Mouse (Mus musculus): Measurements from ENCODE around the gene Macrod1. TPM values are rescaled to one million over a fixed set of nuclear protein-coding genes. Genes with fewer than 3 reads are reported as not detected.

The Macrod1 gene
- polyA plus RNA-seq, 1 experiment = 44.3 TPM

DNA sequence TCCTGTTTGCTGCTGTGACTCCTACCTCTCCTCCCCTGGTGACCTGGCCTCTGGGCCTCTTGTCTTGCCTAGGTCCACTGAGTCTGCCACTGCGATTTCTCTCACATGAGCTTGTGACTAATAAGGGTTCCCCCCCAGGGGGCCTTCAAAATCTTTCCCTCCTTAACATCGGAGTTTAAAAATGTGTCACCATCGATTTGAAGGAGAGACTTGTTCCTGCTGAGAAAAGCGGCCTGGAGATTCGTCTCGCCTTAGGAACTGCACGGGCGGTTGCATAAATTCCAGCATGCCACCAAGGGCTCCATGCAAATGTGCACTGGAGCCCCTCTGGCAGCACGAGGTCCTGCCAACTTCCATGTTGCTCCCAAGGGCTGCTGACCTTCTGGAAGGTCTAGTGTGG is 21.1 kb downstream of the Macrod1 start:
- Histone ChIP-seq H3K4me1 (ENCODE audit: control insufficient read depth, insufficient read depth, low read length) (no peaks in the 10 kb centered on the region), H3K4me3 (replicated peaks; ENCODE audit: extremely low read depth, low read depth, low read length) (no peak overlapping the region)
- DNase-seq = no peak
- TF ChIP-seq CTCF (IDR thresholded peaks at IDR 0.05; ENCODE audit: insufficient read depth, low read length) (no peak), POLR2A (IDR thresholded peaks at IDR 0.05; ENCODE audit: borderline replicate concordance, extremely low read depth, low read depth, low read length) (no peak)
- 70% methylated on average over 9 of the region's 9 CpGs for WGBS

- WGBS = 89% methylated on average over 7 of the region's 7 CpGs
- TF ChIP-seq CTCF (IDR thresholded peaks at IDR 0.05; ENCODE audit: insufficient read depth, low read length) = no peak
- TF ChIP-seq POLR2A (IDR thresholded peaks at IDR 0.05; ENCODE audit: borderline replicate concordance, extremely low read depth, low read depth, low read length) = no peak
- DNase-seq = no peak
- no peaks in the 10 kb centered on the region for H3K4me1 ChIP-seq (ENCODE audit: control insufficient read depth, insufficient read depth, low read length)
- H3K4me3 ChIP-seq (replicated peaks; ENCODE audit: extremely low read depth, low read depth, low read length) = no peak overlapping the region
These were observed 21.7 kb downstream of the Macrod1 start for GRCm38 (mm10) chr19:7078271-7078670.

DNA sequence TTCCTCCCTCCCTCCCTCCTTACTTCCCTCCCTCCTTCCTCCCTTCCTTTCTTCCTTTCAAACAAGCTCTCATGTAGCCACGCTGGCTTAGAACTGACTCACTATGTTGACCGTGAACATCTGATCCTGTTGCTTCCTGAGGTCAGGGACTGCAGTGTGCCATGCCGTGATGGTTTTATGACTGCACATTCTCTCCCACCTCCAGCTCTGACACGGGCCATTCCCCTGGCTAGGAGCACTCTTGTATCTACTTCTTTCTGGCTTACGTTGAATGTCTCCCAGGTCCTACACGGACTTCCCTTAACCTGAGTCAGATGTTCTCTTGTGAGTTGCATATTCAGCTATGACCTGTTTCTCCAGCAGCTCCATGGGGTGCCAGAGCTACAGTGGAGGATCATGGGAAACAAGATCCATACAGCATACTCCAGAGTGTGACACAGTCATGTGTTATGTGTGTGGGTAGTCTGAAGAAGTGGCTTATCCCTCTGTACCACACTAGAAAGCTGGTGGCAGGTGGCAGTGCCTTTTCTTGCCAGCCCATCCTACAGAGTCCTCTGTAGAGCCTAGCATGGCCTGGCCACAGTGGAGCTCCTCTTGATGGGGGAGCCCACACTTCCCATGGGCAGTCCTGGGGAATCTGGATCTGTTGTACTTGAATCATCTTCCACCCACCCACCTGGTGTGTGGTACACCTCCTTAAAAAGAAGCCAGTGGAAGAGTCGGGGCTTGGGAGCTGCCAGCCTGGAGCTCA is 25.1 kb downstream of the Macrod1 start:
- H3K4me1 ChIP-seq (ENCODE audit: control insufficient read depth, insufficient read depth, low read length) = no peaks in the 10 kb centered on the region
- 67% methylated on average over 7 of the region's 7 CpGs for WGBS
- TF ChIP-seq CTCF (IDR thresholded peaks at IDR 0.05; ENCODE audit: insufficient read depth, low read length) = no peak
- no peak for TF ChIP-seq POLR2A (IDR thresholded peaks at IDR 0.05; ENCODE audit: borderline replicate concordance, extremely low read depth, low read depth, low read length)
- no peak overlapping the region for H3K4me3 ChIP-seq (replicated peaks; ENCODE audit: extremely low read depth, low read depth, low read length)
- DNase-seq = no peak

- TF ChIP-seq POLR2A (IDR thresholded peaks at IDR 0.05; ENCODE audit: borderline replicate concordance, extremely low read depth, low read depth, low read length) = no peak
- TF ChIP-seq CTCF (IDR thresholded peaks at IDR 0.05; ENCODE audit: insufficient read depth, low read length) = no peak
- no peak for DNase-seq
- Histone ChIP-seq H3K4me1 (ENCODE audit: control insufficient read depth, insufficient read depth, low read length) (no peaks in the 10 kb centered on the region), H3K4me3 (replicated peaks; ENCODE audit: extremely low read depth, low read depth, low read length) (no peak overlapping the region)
- 68% methylated on average over 14 of the region's 14 CpGs for whole genome bisulfite sequencing
These were observed 26.6 kb downstream of the Macrod1 start for GRCm38 (mm10) chr19:7083035-7083794.

DNA sequence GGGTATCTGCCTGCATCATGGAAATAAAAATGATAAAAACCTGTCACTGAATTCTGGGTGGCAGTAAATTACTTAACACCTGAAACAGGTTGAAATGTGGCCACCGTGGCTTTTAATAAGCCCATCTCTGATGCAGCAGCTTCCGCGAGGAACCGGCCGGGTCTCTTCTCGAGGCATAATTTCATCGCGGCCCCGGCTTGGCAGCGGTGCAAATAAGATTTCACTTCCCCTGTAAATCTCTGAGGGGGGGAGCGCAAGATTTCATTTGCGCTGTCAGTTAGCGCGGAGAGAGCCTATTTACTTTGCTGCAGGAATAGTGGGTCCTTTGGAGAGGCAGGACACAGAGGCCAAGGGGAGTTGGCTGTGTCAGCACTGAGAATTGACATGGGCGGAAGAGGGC is 28.1 kb downstream of the Macrod1 start:
- 61% methylated on average over 15 of the region's 15 CpGs for WGBS
- TF ChIP-seq POLR2A (IDR thresholded peaks at IDR 0.05; ENCODE audit: borderline replicate concordance, extremely low read depth, low read depth, low read length) (no peak), CTCF (IDR thresholded peaks at IDR 0.05; ENCODE audit: insufficient read depth, low read length) (no peak)
- Histone ChIP-seq H3K4me1 (ENCODE audit: control insufficient read depth, insufficient read depth, low read length) (no peaks in the 10 kb centered on the region), H3K4me3 (replicated peaks; ENCODE audit: extremely low read depth, low read depth, low read length) (no peak overlapping the region)
- no peak for DNase-seq

- no peaks in the 10 kb centered on the region for H3K4me1 ChIP-seq (ENCODE audit: control insufficient read depth, insufficient read depth, low read length)
- no peak for DNase-seq
- no peak overlapping the region for H3K4me3 ChIP-seq (replicated peaks; ENCODE audit: extremely low read depth, low read depth, low read length)
- WGBS = 56% methylated on average over 9 of the region's 9 CpGs
- no peak for TF ChIP-seq POLR2A (IDR thresholded peaks at IDR 0.05; ENCODE audit: borderline replicate concordance, extremely low read depth, low read depth, low read length)
- TF ChIP-seq CTCF (IDR thresholded peaks at IDR 0.05; ENCODE audit: insufficient read depth, low read length) = no peak
These were observed 31.9 kb downstream of the Macrod1 start for GRCm38 (mm10) chr19:7088558-7088957.

GRCm38 (mm10) chr19:7089050-7089449 is 32.4 kb downstream of the Macrod1 start:
- Histone ChIP-seq H3K4me3 (replicated peaks; ENCODE audit: extremely low read depth, low read depth, low read length) (no peak overlapping the region), H3K4me1 (ENCODE audit: control insufficient read depth, insufficient read depth, low read length) (no peaks in the 10 kb centered on the region)
- 68% methylated on average over 5 of the region's 5 CpGs for WGBS
- no peak for DNase-seq
- TF ChIP-seq CTCF (IDR thresholded peaks at IDR 0.05; ENCODE audit: insufficient read depth, low read length) = no peak
- no peak for TF ChIP-seq POLR2A (IDR thresholded peaks at IDR 0.05; ENCODE audit: borderline replicate concordance, extremely low read depth, low read depth, low read length)

DNA sequence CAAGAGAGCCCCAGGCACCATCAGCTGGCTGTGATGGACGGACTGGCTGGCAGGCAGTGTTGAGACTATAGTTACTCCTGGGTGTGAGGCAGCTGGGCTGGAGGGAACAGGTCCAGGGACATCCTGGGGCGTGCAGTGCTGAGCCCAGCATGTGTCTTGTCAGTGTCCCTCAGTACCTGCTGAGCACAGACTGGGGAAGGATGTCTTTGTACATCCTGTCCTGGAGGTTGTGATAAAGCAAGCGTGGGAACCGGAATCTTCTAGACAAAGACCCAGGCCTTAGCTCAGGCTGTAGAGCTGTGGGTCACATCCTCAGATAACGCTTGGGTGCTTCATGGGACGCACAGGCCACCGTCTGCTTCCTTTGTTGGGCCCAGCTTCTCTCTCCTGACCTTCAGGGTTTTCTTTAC is 33.2 kb downstream of the Macrod1 start:
- Histone ChIP-seq H3K4me1 (ENCODE audit: control insufficient read depth, insufficient read depth, low read length) (no peaks in the 10 kb centered on the region), H3K4me3 (replicated peaks; ENCODE audit: extremely low read depth, low read depth, low read length) (no peak overlapping the region)
- no peak for DNase-seq
- WGBS = 61% methylated on average over 7 of the region's 7 CpGs
- TF ChIP-seq CTCF (IDR thresholded peaks at IDR 0.05; ENCODE audit: insufficient read depth, low read length) = no peak
- TF ChIP-seq POLR2A (IDR thresholded peaks at IDR 0.05; ENCODE audit: borderline replicate concordance, extremely low read depth, low read depth, low read length) = no peak

GRCm38 (mm10) chr19:7090369-7091064 is 33.9 kb downstream of the Macrod1 start:
- WGBS = 56% methylated on average over 10 of the region's 10 CpGs
- Histone ChIP-seq H3K4me1 (ENCODE audit: control insufficient read depth, insufficient read depth, low read length) (no peaks in the 10 kb centered on the region), H3K4me3 (replicated peaks; ENCODE audit: extremely low read depth, low read depth, low read length) (no peak overlapping the region)
- no peak for DNase-seq
- TF ChIP-seq POLR2A (IDR thresholded peaks at IDR 0.05; ENCODE audit: borderline replicate concordance, extremely low read depth, low read depth, low read length) = no peak
- TF ChIP-seq CTCF (IDR thresholded peaks at IDR 0.05; ENCODE audit: insufficient read depth, low read length) = no peak

Measured in lung, adult 2 months (tissue).